Mouse (Mus musculus): ENCODE measurements around the gene Ppil4. TPM values are rescaled to one million over a fixed set of nuclear protein-coding genes. Genes with fewer than 3 reads are reported as not detected.
"Not testable (repeated sequence)": the region's sequence is repeated elsewhere in the genome, so short reads cannot be mapped to it uniquely, and the experiment has no call there.

Gene Ppil4
- 10 to 100 TPM; 32.9 to 33.7 TPM for total RNA-seq (2021)

DNA sequence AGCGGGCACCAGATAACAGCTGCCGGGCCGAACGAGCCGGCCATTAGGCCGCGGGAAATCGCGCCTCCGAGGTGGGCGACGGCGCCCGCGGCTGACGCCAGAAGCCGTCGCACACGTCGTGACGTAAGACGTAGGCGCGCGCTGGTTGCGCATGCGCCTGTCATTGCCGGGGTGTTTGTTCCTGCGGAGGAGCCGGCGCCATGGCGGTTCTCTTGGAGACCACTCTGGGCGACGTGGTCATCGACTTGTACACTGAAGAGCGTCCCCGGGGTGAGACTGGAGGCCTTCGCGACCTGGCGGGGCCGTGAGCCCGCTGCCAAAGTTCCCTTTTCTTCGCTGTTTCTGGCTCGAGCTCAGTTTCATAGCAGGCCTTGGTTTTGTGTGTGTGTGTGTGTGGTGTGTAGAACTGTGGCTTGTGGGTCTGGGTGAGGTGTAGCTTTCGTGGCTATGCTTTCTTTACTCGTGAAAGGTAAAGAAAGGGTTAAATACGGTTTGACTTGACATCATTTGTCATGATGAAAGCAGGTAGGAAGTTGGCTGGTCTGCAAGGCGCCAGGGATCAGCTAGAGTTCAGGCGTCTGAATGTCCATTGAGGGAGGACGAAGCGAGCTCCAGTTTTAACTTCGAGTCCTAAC lies at the start of gene Ppil4, which contains the start of gene Ginm1:
Gene Ppil4, plus strand, starts transcription at position 141 of the 635 bp plus-strand sequence.
Gene Ginm1, minus strand, starts transcription at position 74 of the 635 bp plus-strand sequence.
- peak; percentile 93 for DNase-seq (ENCODE audit: low spot score in 2 of 2)
- intact Hi-C loops (cut with DNase I) = no loop called here

DNA sequence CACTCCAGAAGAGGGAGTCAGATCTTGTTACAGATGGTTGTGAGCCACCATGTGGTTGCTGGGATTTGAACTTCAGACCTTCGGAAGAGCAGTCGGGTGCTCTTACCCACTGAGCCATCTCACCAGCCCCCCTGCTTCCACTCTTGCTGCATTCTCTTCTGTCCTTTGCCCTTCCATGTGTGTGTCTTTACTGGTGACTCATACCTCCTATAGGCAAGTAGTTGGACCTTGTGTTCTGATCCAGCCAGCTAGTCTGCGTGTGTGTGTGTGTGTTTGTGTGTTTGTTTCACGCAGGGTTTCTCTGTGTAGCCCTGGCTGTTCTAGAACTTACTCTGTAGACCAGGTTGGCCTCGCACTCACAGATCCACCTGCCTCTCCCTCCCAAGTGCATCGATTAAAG lies 47.2 kb upstream of the Ppil4 start:
- DNase-seq (ENCODE audit: low spot score in 2 of 2); intact Hi-C loops (cut with DNase I): not testable (repeated sequence)

DNA sequence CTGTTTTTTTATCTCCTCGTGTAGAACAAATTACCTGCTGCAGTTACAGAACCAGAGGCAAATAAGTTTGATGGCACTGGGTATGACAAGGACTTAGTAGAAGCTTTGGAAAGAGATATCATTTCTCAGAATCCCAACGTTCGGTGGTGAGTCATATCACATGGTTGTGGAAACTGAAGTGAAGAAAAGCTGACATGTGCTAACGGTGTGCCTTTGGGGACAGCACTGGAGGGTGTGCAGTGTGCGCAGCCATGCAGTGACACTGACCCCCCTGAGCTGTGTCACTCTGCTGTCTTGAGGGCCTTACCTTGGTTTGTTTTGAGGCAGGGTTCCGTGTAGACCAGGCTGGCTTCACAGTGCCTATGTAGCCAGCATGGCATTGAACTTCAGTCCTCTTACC lies 43.9 kb upstream of the Ppil4 start:
- intact Hi-C loops (cut with DNase I) = no loop called here
- no peak for DNase-seq (ENCODE audit: low spot score in 2 of 2)

DNA sequence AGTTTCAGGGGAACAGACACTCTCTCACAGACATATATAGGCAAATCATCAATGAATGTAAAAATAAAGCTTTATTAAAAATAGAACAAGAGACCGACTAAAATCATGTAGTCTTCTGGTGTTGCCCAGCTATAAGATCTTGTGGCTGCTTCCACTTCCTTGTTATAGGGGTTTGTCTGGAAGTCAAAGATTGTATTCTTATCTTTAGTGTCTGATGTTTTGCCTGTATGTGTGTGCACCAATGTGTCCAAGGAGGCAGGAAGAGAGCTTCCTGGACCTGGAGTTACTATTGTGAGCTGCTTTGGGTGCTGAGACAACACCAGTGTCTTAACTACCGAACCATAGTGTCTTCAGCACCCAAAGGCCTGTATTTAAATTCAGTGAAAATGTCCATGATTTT lies 35.1 kb upstream of the Ppil4 start:
- intact Hi-C loops (cut with DNase I) = no loop called here
- DNase-seq (ENCODE audit: low spot score in 2 of 2) = no peak

DNA sequence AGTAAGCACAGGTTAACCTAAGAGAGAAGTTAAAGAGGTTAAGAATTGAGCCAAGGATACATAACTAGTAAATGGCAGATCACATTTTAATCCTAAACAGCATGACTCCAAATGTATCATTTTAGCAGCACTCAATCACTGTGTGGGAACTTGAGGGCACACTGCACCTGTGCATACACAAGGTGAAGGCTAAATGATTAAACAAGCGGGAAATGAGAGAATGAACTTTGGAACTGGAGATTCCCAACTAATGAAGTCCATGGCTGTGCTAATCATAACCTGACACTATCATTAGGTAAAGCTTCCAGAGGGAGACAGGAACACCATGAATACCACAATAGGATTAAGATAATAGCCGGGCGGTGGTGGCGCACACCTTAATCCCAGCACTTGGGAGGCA lies 20.3 kb upstream of the Ppil4 start:
- no peak for DNase-seq (ENCODE audit: low spot score in 2 of 2)
- intact Hi-C loops (cut with DNase I) = no loop called here

- intact Hi-C loops (cut with DNase I) = no loop called here
- no peak for DNase-seq (ENCODE audit: low spot score in 2 of 2)
These were observed 19.9 kb upstream of the Ppil4 start for GRCm38 (mm10) chr10:7772769-7773168.

DNA sequence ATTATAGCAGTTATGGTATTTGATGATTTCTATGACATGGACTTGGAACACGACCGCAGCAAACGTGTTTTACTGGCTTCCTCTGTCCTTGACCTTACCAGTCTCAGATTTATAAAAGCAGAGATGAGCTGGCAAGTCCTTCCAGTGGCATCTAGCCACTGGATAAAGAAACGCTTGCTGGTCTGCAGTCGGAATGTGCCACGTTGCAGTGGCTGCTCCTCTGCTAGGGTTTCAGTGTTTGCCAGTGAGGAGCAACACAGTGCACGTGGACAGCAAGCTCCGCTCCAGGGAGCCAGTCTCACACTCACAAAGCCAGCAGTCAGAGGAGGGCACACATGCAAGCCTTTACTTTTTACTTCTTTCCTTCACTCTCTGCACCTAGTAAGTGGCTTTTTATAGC lies 17.3 kb upstream of the Ppil4 start:
- DNase-seq (ENCODE audit: low spot score in 2 of 2) = no peak
- intact Hi-C loops (cut with DNase I) = no loop called here

DNA sequence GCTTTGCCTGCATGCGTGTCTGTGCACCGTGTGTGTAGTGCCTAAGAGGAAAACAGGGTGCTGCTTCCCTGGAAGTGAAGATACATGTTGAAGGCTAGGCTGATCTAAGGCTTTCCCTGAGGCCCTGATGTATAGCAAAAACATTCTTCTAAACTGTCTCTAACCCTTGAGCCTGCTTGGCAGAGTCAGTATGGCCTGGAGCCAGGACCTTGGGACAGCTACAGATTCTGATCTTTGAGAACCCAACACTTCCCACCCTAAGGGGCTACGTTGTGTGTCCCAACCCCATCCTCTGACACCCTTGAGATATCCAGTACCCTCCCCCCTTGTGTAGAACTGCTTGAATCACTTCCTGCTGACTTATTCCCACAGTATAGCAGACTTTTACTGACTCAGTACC lies 14.3 kb upstream of the Ppil4 start:
- no peak for DNase-seq (ENCODE audit: low spot score in 2 of 2)
- intact Hi-C loops (cut with DNase I) = no loop called here

DNA sequence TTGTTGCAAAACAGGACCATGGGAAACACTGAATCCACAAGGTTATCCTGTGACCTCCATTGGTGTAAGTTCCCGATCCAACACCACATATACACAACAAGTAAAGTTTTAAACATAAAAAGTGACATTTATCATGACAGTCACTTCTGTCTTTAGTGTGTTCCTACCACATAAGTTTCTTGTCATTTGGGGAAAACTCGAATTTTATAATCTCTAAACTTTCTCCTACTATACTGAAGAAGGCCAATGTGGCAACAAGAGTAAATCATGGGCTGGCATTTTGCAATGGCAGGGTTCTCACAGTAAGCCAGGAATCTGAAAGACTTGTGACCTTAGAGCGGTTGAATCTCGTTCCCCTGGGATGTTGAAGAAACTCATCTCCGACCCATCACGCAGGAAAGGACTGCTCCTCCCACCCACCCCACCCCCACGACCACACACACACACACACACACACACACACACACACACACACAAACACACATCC lies 12.9 kb upstream of the Ppil4 start:
- no peak for DNase-seq (ENCODE audit: low spot score in 2 of 2)
- intact Hi-C loops (cut with DNase I) = no loop called here

DNA sequence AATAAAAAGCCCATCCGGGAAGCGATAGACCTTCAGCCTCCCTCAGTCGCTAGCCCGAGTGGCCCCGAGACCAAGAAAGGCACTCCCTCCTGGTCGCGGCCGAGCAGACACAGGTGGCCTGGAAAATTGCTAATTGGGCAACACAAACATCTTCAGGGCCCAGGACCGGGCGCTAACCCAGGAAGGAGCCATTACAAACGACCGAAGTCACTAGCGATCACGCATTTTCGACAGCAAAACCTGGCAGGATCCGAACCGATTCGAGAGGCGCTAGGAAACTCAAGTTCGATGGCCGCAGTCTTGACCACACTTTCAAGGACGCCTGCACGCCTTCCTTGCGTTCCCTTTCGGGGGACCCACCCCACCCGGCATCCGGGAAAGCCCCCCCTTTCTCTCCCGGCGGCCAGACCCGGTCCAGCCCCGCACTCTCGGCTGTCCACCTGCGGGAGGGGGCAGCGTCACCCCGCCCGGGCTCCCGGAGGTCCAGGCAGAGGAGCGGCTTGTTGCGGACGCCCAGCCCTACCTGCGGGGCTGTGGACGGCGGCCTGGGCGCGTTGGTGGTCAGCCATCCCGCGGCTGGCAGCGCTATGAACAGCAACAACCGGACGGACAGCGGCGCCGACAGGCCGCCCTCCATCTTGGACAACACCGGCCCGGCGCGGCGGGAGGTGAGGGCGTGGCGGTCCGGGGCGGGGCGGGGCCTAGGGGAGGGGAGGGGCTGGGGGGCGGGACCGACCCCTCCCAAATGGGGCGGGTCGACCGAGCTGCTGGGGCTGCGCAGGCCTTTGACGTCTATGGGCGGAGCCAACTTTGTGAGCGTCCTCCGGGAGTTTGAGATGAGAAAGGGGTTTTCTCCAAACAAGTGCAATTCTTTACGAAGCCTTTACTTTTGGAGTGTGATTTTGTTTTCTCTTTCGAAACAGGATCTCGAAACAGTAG lies 12.2 kb upstream of the Ppil4 start:
- intact Hi-C loops (cut with DNase I) = no loop called here
- peak; percentile 83 to 89 for DNase-seq (ENCODE audit: low spot score in 2 of 2)

DNA sequence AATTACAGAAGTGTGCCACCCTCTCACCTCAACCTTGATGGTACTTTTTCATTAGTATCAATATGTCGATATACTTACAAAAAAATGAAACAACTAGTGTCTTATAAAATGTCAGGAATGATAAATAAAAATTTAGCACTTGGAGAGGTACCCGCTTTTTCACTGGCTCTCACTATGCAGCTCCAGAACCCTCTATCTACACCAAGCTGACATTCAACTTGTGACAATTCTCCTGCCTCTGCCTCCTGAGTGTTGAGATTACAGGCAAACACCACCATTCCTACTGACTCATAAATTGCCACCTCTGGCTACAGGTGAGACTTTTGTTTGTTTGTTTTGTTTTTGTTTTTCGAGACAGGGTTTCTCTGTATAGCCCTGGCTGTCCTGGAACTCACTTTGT lies 11.5 kb upstream of the Ppil4 start:
- DNase-seq (ENCODE audit: low spot score in 2 of 2) = no peak
- intact Hi-C loops (cut with DNase I) = no loop called here

DNA sequence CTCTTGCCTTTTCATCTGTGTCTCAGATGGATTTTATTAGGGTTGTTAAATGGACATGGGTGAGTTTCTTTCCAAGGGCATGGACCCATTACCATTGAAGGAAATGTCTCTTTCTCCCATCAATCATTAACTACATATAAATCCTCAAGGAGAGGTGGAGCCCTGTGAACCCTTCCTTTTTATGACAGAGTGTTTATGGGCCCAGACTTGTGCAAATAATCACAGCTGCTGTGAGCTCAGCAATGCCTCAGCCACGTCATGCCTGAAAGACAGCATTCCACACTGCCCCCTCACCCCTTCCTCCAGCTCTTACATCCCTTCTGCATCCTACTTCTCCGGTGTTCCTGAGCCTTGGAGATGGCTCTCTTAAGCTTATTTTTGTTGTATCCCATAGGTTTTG lies 5.4 kb upstream of the Ppil4 start:
- intact Hi-C loops (cut with DNase I) = no loop called here
- DNase-seq (ENCODE audit: low spot score in 2 of 2) = no peak

GRCm38 (mm10) chr10:7792254-7792750 lies 389 bp upstream of the Ppil4 start:
- DNase-seq (ENCODE audit: low spot score in 2 of 2) = no peak
- intact Hi-C loops (cut with DNase I) = no loop called here

DNA sequence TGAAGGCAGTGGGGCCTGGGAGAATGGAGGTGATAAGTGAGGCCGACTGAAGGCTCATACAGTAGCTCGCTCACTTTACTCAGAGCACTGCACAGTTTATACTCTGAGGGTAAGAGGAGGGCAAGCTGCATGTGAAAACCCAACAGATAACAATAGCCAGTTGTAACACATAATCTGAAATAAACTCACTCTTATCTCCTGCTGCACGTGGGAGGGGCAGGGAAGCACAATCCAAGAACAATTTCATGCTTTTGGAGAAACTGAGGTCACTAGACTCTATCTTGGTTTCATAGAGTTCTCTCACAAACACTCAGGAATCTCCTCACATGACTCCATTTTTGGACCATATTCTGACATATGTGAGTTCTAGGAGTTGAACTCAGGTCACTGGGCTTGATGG lies 8.6 kb downstream of the Ppil4 start:
- no peak for DNase-seq (ENCODE audit: low spot score in 2 of 2)
- intact Hi-C loops (cut with DNase I) = loop anchor here (10.0 kb wide), 1 partner anchor 714 kb away; the partner anchor contains the start of gene Ust

- intact Hi-C loops (cut with DNase I) = loop anchor here (10.0 kb wide), 1 partner anchor 712 kb away; the partner anchor contains the start of gene Ust
- DNase-seq (ENCODE audit: low spot score in 2 of 2) = no peak
These were observed 9.9 kb downstream of the Ppil4 start for GRCm38 (mm10) chr10:7802519-7803140.

GRCm38 (mm10) chr10:7809937-7810336 lies 17.2 kb downstream of the Ppil4 start:
- intact Hi-C loops (cut with DNase I) = loop anchor here (2.0 to 10.0 kb wide), 3 partner anchors 387 to 705 kb away; partner anchors contain the start of gene Ust
- peak; percentile 68 to 78 for DNase-seq (ENCODE audit: low spot score in 2 of 2)

- no peak for DNase-seq (ENCODE audit: low spot score in 2 of 2)
- intact Hi-C loops (cut with DNase I) = no loop called here
These were observed 23.8 kb downstream of the Ppil4 start for GRCm38 (mm10) chr10:7816476-7816875.

DNA sequence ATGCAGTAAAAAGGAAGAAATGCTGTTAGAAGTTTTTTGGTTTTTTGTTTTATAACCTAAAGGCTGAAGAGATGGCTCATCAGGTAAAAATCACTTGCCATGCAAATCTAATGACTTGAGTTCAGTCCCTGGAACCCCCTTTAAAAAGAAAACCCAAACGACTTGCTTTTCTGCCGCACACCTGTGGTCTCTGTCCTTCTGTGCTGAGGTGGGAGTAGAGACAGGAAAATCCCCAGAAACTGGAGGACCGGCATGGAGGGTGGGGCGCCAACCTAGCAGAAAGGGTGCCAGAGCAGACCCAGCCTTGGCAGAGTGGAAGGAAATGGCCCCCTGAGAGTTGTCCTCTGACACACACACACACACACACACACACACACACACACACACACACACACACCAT lies 26.0 kb downstream of the Ppil4 start:
- no peak for DNase-seq (ENCODE audit: low spot score in 2 of 2)
- intact Hi-C loops (cut with DNase I) = no loop called here

GRCm38 (mm10) chr10:7819156-7819555 lies 26.5 kb downstream of the Ppil4 start:
- DNase-seq (ENCODE audit: low spot score in 2 of 2) = no peak
- intact Hi-C loops (cut with DNase I) = no loop called here

DNA sequence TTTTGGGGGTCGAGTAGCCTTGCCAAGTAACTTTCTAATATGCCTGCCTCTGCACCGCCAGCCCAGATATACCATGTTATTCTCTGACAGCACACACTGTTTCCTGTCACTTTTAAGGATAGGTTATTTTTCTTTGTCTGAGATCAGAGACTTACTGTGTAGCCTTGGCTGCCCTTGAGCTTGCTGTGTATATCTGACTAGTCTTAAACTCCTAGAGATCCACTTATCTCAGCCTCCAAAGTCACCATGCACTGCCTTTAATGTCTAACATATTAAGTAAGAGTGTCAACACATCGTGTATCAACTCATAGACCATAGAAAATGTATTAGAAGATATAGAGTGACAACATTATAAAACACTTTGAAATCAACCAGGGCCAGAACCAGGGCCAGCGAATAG lies 26.9 kb downstream of the Ppil4 start:
- intact Hi-C loops (cut with DNase I) = no loop called here
- no peak for DNase-seq (ENCODE audit: low spot score in 2 of 2)
